Mouse (Mus musculus) adrenal gland, postnatal 36 days (tissue): ENCODE results near the gene Nfic. TPM values are rescaled to one million over a fixed set of nuclear protein-coding genes. Genes with fewer than 3 reads are reported as not detected.

Experiments used
- DNase-seq, 2 experiments: peaks; one replicate each; pipeline ENCODE4 v3.0.0; 2021; ENCODE audit warnings: mixed read lengths in 1 of 2
- long read RNA-seq, 2 experiments: library from polyadenylated mRNA; stranded (forward); transcript quantifications; one replicate each; pipeline ENCODE4 v2.0.0; 2021; ENCODE audit warnings: borderline sequencing depth in 2 of 2
- total RNA-seq, 2 experiments: library from RNA; stranded (reverse); gene quantifications; 2 replicates each; pipeline ENCODE4 v1.2.3; 2021

Gene Nfic
- 100 to 1,000 TPM in 1 of 2 experiments, 10 to 100 TPM in 1; 93.2 to 114 TPM for total RNA-seq
- long read RNA-seq, experiment 1, full-length matches to known transcripts = 27 of 60 reads
- long read RNA-seq, experiment 1, partial matches to known transcripts = 8 of 60 reads
- long read RNA-seq, experiment 1, other reads (novel, unspliced or antisense) = 25 of 60 reads
- long read RNA-seq, experiment 2, full-length matches to known transcripts = 3 of 13 reads
- long read RNA-seq, experiment 2, partial matches to known transcripts = 2 of 13 reads
- long read RNA-seq, experiment 2, other reads (novel, unspliced or antisense) = 8 of 13 reads

GRCm38 (mm10) chr10:81455181-81455895 lies at the start of gene Nfic:
Gene Nfic, minus strand, starts transcription at chr10:81455635.
- no peak for DNase-seq

GRCm38 (mm10) chr10:81502658-81503057 lies 47.2 kb upstream of the Nfic start:
- peak; percentile 91 for DNase-seq

- DNase-seq = no peak
These were observed 46.4 kb upstream of the Nfic start for GRCm38 (mm10) chr10:81501863-81502262.

GRCm38 (mm10) chr10:81500032-81500431 lies 44.6 kb upstream of the Nfic start, which contains the start of gene S1pr4:
Gene S1pr4, minus strand, starts transcription at chr10:81500132.
- DNase-seq = no peak

GRCm38 (mm10) chr10:81499250-81499901 lies 43.9 kb upstream of the Nfic start:
- peak in 1 of 2 experiments; percentile 57 for DNase-seq

GRCm38 (mm10) chr10:81498316-81499249 lies 43.1 kb upstream of the Nfic start:
- no peak for DNase-seq

GRCm38 (mm10) chr10:81497401-81498270 lies 42.2 kb upstream of the Nfic start:
- no peak for DNase-seq

GRCm38 (mm10) chr10:81496969-81497368 lies 41.5 kb upstream of the Nfic start:
- no peak for DNase-seq

- peak; percentile 97 for DNase-seq
These were observed 40.9 kb upstream of the Nfic start, which contains the start of gene Ncln for GRCm38 (mm10) chr10:81496264-81496901. Gene Ncln, minus strand, starts transcription at chr10:81496392.

- no peak for DNase-seq
These were observed 40.3 kb upstream of the Nfic start for GRCm38 (mm10) chr10:81495616-81496263.

- DNase-seq = no peak
These were observed 39.7 kb upstream of the Nfic start for GRCm38 (mm10) chr10:81495151-81495550.

GRCm38 (mm10) chr10:81494260-81495041 lies 39.0 kb upstream of the Nfic start:
- DNase-seq = no peak

GRCm38 (mm10) chr10:81493601-81494220 lies 38.3 kb upstream of the Nfic start:
- DNase-seq = no peak

- no peak for DNase-seq
These were observed 37.3 kb upstream of the Nfic start for GRCm38 (mm10) chr10:81492606-81493240.

GRCm38 (mm10) chr10:81491018-81491417 lies 35.6 kb upstream of the Nfic start:
- DNase-seq = no peak

GRCm38 (mm10) chr10:81489941-81490340 lies 34.5 kb upstream of the Nfic start:
- DNase-seq = no peak

- no peak for DNase-seq
These were observed 32.6 kb upstream of the Nfic start for GRCm38 (mm10) chr10:81488081-81488480.

GRCm38 (mm10) chr10:81486496-81486895 lies 31.1 kb upstream of the Nfic start:
- DNase-seq = no peak
